Mouse (Mus musculus) kidney, embryonic 14.5 days (tissue): ENCODE data around the gene Palld. TPM values are rescaled to one million over a fixed set of nuclear protein-coding genes. Genes with fewer than 3 reads are reported as not detected.

Experiments used
- ATAC-seq: fragments of 200-750 bp; cut with Nextera tagmentation; 2 replicates; pipeline ENCODE4 v1.8.0; 2017; ENCODE audit warnings: moderate number of reproducible peaks, mild to moderate bottlenecking, moderate TSS enrichment, moderate library complexity; ENCODE audit not compliant: low FRiP score, low TSS enrichment
- H3K27ac ChIP-seq: fragments of 300-500 bp; sonication (generic); 2 replicates; pipeline ENCODE4 v1.5.1; 2014; ENCODE audit warnings: low read depth, mild to moderate bottlenecking, low read length, moderate library complexity, mixed read lengths
- H3K27me3 ChIP-seq: fragments of 300-500 bp; sonication (generic); 2 replicates; pipeline ENCODE4 v1.6.1; 2014; ENCODE audit warnings: mild to moderate bottlenecking, low read length; ENCODE audit not compliant: control insufficient read depth, insufficient read depth
- H3K36me3 ChIP-seq: fragments of 300-500 bp; sonication (generic); 2 replicates; pipeline ENCODE4 v1.6.1; 2014; ENCODE audit warnings: low read length, mixed read lengths; ENCODE audit not compliant: control insufficient read depth, insufficient read depth
- H3K4me1 ChIP-seq: fragments of 300-500 bp; sonication (generic); 2 replicates; pipeline ENCODE4 v1.6.1; 2014; ENCODE audit warnings: low read length, mixed read lengths; ENCODE audit not compliant: control insufficient read depth, insufficient read depth
- H3K4me2 ChIP-seq: fragments of 300-500 bp; sonication (generic); replicated peaks from 2 replicates; pipeline ENCODE4 v1.6.1; 2014; ENCODE audit warnings: low read depth, mild to moderate bottlenecking, low read length
- H3K4me3 ChIP-seq: fragments of 300-500 bp; sonication (generic); 2 replicates; pipeline ENCODE4 v1.5.1; 2014; ENCODE audit warnings: mild to moderate bottlenecking, low read length
- H3K9ac ChIP-seq: fragments of 300-500 bp; sonication (generic); 2 replicates; pipeline ENCODE4 v1.6.1; 2014; ENCODE audit warnings: low read depth, mild to moderate bottlenecking, low read length, moderate library complexity
- H3K9me3 ChIP-seq: fragments of 300-500 bp; sonication (generic); 2 replicates; pipeline ENCODE4 v1.6.1; 2016; ENCODE audit warnings: low read length; ENCODE audit not compliant: control insufficient read depth
- WGBS: fragments of 180-500 bp; shearing (Covaris S2); extraction: QIAGEN DNeasy Blood & Tissue Kit; methylation state at CpG from one replicate; pipeline ENCODE4 v1.1.7; 2014; 5-methylcytosine and 5-hydroxymethylcytosine counted together
- polyA plus RNA-seq: library from polyadenylated mRNA; unstranded; fragments of >200 nt; fragmentation: Nextera tagmentation; extraction: Ambion mirVana; gene quantifications from 2 replicates; pipeline ENCODE4 v1.2.1, GENCODE M21; 2014

The Palld gene
- polyA plus RNA-seq, 1 experiment from 2014 or later, result 53.1 TPM

GRCm38 (mm10) chr8:61660961-61661360 lies 241.5 kb downstream of the Palld start:
- no peak for ATAC-seq
- Histone ChIP-seq H3K9ac (no peak overlapping the region), H3K36me3 (no peaks in the 10 kb centered on the region), H3K27ac (no peak overlapping the region), H3K9me3 (no peaks in the 10 kb centered on the region), H3K27me3 (no peaks in the 10 kb centered on the region), H3K4me2 (no peak overlapping the region), H3K4me1 (peaks cover 6% of the 10 kb centered on the region; the same call in 1 of the 2 replicates), H3K4me3 (no peak overlapping the region)
- WGBS, result 92% methylated on average over 5 of the region's 5 CpGs

GRCm38 (mm10) chr8:61651955-61652354 lies 250.5 kb downstream of the Palld start:
- Histone ChIP-seq H3K27ac (no peak overlapping the region), H3K27me3 (no peaks in the 10 kb centered on the region), H3K4me3 (no peak overlapping the region), H3K4me1 (no peaks in the 10 kb centered on the region), H3K9ac (no peak overlapping the region), H3K4me2 (no peak overlapping the region), H3K9me3 (no peaks in the 10 kb centered on the region), H3K36me3 (no peaks in the 10 kb centered on the region)
- 72% methylated on average over 6 of the region's 6 CpGs for WGBS
- ATAC-seq, result no peak

- Histone ChIP-seq H3K4me3 (no peak overlapping the region), H3K27me3 (no peaks in the 10 kb centered on the region), H3K36me3 (no peaks in the 10 kb centered on the region), H3K9ac (no peak overlapping the region), H3K4me2 (no peak overlapping the region), H3K27ac (no peak overlapping the region), H3K9me3 (no peaks in the 10 kb centered on the region), H3K4me1 (peaks cover 8% of the 10 kb centered on the region)
- ATAC-seq, result no peak; the same call in 1 of the 2 replicates
- 57% methylated on average over 8 of the region's 8 CpGs for WGBS
These were observed 256.2 kb downstream of the Palld start for GRCm38 (mm10) chr8:61646195-61646835.

GRCm38 (mm10) chr8:61645642-61646041 lies 256.8 kb downstream of the Palld start:
- no peak overlapping the region for H3K4me3 ChIP-seq
- no peaks in the 10 kb centered on the region for H3K27me3 ChIP-seq
- ATAC-seq, result no peak
- no peak overlapping the region for H3K9ac ChIP-seq
- H3K4me2 ChIP-seq, result no peak overlapping the region
- no peak overlapping the region for H3K27ac ChIP-seq
- peaks cover 8% of the 10 kb centered on the region for H3K4me1 ChIP-seq
- H3K9me3 ChIP-seq, result no peaks in the 10 kb centered on the region
- H3K36me3 ChIP-seq, result no peaks in the 10 kb centered on the region
- WGBS, result 80% methylated on average over 6 of the region's 6 CpGs

- no peaks in the 10 kb centered on the region for H3K9me3 ChIP-seq
- no peak overlapping the region for H3K4me3 ChIP-seq
- peaks cover 20% of the 10 kb centered on the region for H3K4me1 ChIP-seq
- no peaks in the 10 kb centered on the region for H3K36me3 ChIP-seq
- ATAC-seq, result no peak
- no peaks in the 10 kb centered on the region for H3K27me3 ChIP-seq
- H3K27ac ChIP-seq, result no peak overlapping the region
- H3K9ac ChIP-seq, result no peak overlapping the region
- 71% methylated on average over 3 of the region's 3 CpGs for WGBS
- H3K4me2 ChIP-seq, result no peak overlapping the region
These were observed 259.3 kb downstream of the Palld start for GRCm38 (mm10) chr8:61643215-61643614.

GRCm38 (mm10) chr8:61642358-61642847 lies 260.1 kb downstream of the Palld start:
- H3K27ac ChIP-seq, result no peak overlapping the region
- H3K4me3 ChIP-seq, result no peak overlapping the region
- H3K4me1 ChIP-seq, result peaks cover 20% of the 10 kb centered on the region
- no peaks in the 10 kb centered on the region for H3K36me3 ChIP-seq
- H3K9ac ChIP-seq, result no peak overlapping the region
- H3K27me3 ChIP-seq, result no peaks in the 10 kb centered on the region
- H3K9me3 ChIP-seq, result no peaks in the 10 kb centered on the region
- WGBS, result 71% methylated on average over 4 of the region's 4 CpGs
- H3K4me2 ChIP-seq, result no peak overlapping the region
- ATAC-seq, result no peak

GRCm38 (mm10) chr8:61639596-61639995 lies 262.9 kb downstream of the Palld start:
- H3K9ac ChIP-seq, result no peak overlapping the region
- H3K9me3 ChIP-seq, result no peaks in the 10 kb centered on the region
- no peak overlapping the region for H3K4me3 ChIP-seq
- no peak for ATAC-seq
- H3K27ac ChIP-seq, result no peak overlapping the region
- H3K27me3 ChIP-seq, result no peaks in the 10 kb centered on the region
- H3K36me3 ChIP-seq, result no peaks in the 10 kb centered on the region
- H3K4me2 ChIP-seq, result no peak overlapping the region
- H3K4me1 ChIP-seq, result peaks cover 20% of the 10 kb centered on the region
- 43% methylated on average over 2 of the region's 2 CpGs for WGBS

GRCm38 (mm10) chr8:61639008-61639407 lies 263.5 kb downstream of the Palld start:
- 41% methylated on average over 3 of the region's 3 CpGs for WGBS
- Histone ChIP-seq H3K9me3 (no peaks in the 10 kb centered on the region), H3K4me2 (no peak overlapping the region), H3K4me1 (peaks cover 20% of the 10 kb centered on the region), H3K27me3 (no peaks in the 10 kb centered on the region), H3K9ac (no peak overlapping the region), H3K27ac (peak overlapping the region; percentile 11; the same call in 1 of the 2 replicates), H3K4me3 (no peak overlapping the region), H3K36me3 (no peaks in the 10 kb centered on the region)
- ATAC-seq, result peak; percentile 81; the same call in 1 of the 2 replicates

- Histone ChIP-seq H3K9ac (no peak overlapping the region), H3K36me3 (no peaks in the 10 kb centered on the region), H3K4me1 (peaks cover 15% of the 10 kb centered on the region), H3K4me2 (no peak overlapping the region), H3K4me3 (no peak overlapping the region), H3K27me3 (no peaks in the 10 kb centered on the region), H3K27ac (no peak overlapping the region), H3K9me3 (no peaks in the 10 kb centered on the region)
- no peak for ATAC-seq
- 70% methylated on average over 4 of the region's 4 CpGs for WGBS
These were observed 264.8 kb downstream of the Palld start for GRCm38 (mm10) chr8:61637736-61638135.
